Mouse (Mus musculus) liver, embryonic 16.5 days (tissue): Measurements from ENCODE around the gene Gm37240. TPM values are rescaled to one million over a fixed set of nuclear protein-coding genes. Genes with fewer than 3 reads are reported as not detected.

Source experiments
- ATAC-seq: fragments of 200-750 bp; cut with Nextera tagmentation; 2 replicates; pipeline ENCODE4 v1.8.0; 2017; ENCODE audit warnings: low read depth, mild to moderate bottlenecking, moderate number of reproducible peaks, moderate library complexity
- H3K27ac ChIP-seq: fragments of 300-500 bp; sonication (generic); 2 replicates; pipeline ENCODE4 v1.5.1; 2014; ENCODE audit warnings: mild to moderate bottlenecking, low read length
- H3K27me3 ChIP-seq: fragments of 300-500 bp; sonication (generic); 2 replicates; pipeline ENCODE4 v1.6.1; 2014; ENCODE audit warnings: low read depth, low read length, mixed read lengths; ENCODE audit not compliant: control insufficient read depth, insufficient read depth
- H3K36me3 ChIP-seq: fragments of 300-500 bp; sonication (generic); 2 replicates; pipeline ENCODE4 v1.6.1; 2014; ENCODE audit warnings: mild to moderate bottlenecking; ENCODE audit not compliant: control insufficient read depth, insufficient read depth
- H3K4me1 ChIP-seq: fragments of 300-500 bp; sonication (generic); 2 replicates; pipeline ENCODE4 v1.6.1; 2014; ENCODE audit warnings: low read depth, low read length, mixed read lengths; ENCODE audit not compliant: control insufficient read depth
- H3K4me2 ChIP-seq: fragments of 300-500 bp; sonication (generic); 2 replicates; pipeline ENCODE4 v1.6.1; 2014; ENCODE audit warnings: low read depth, low read length, mixed read lengths
- H3K4me3 ChIP-seq: fragments of 300-500 bp; sonication (generic); 2 replicates; pipeline ENCODE4 v1.5.1; 2014; ENCODE audit warnings: low read depth, mild to moderate bottlenecking, low read length
- H3K9ac ChIP-seq: fragments of 300-500 bp; sonication (generic); 2 replicates; pipeline ENCODE4 v1.6.1; 2014; ENCODE audit warnings: low read depth, low read length
- H3K9me3 ChIP-seq: fragments of 300-500 bp; sonication (generic); replicated peaks from 2 replicates; pipeline ENCODE4 v1.6.1; 2016; ENCODE audit warnings: low read length; ENCODE audit not compliant: control insufficient read depth
- whole genome bisulfite sequencing: fragments of 180-500 bp; shearing (Covaris S2); extraction: QIAGEN DNeasy Blood & Tissue Kit; methylation state at CpG from one replicate; pipeline ENCODE4 v1.1.7; 2014; ENCODE audit not compliant: insufficient replicate concordance; 5-methylcytosine and 5-hydroxymethylcytosine counted together
- polyA plus RNA-seq: library from polyadenylated mRNA; unstranded; fragments of >200 nt; fragmentation: Nextera tagmentation; extraction: Ambion mirVana; gene quantifications from 2 replicates; pipeline ENCODE4 v1.2.1, GENCODE M21; 2015

The Gm37240 gene
- polyA plus RNA-seq, 1 experiment from 2014 or later, result 0.65 TPM

GRCm38 (mm10) chr3:84541881-84542280 is 1345.4 kb downstream of the Gm37240 start:
- Histone ChIP-seq H3K9me3 (no peaks in the 10 kb centered on the region), H3K4me3 (no peak overlapping the region), H3K4me2 (no peak overlapping the region), H3K9ac (no peak overlapping the region), H3K36me3 (no peaks in the 10 kb centered on the region), H3K27me3 (no peaks in the 10 kb centered on the region), H3K4me1 (no peaks in the 10 kb centered on the region), H3K27ac (no peak overlapping the region)
- no peak for ATAC-seq
- 63% methylated on average over 1 of the region's 1 CpGs for WGBS

DNA sequence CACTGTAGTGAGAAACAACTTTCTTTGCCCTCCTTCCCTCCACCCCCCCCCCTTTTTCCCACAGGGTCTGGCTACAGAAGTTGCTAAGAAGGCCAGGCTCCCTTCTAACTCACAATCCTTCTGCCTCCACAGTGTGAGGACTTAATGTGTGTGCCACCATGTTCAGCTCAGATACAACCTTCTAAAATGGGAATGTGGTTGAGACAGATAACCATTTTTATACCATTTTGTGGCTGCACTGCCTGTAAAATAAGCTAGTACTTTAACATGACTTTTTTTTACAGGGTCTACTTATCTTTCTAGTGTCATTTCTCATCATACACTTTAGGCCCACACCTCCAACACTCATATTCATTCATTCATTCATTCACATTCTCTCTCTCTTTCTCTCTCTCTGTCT is 1346.7 kb downstream of the Gm37240 start:
- Histone ChIP-seq H3K4me1 (no peaks in the 10 kb centered on the region), H3K9me3 (no peaks in the 10 kb centered on the region), H3K9ac (no peak overlapping the region), H3K4me3 (no peak overlapping the region), H3K36me3 (no peaks in the 10 kb centered on the region), H3K27ac (no peak overlapping the region), H3K4me2 (no peak overlapping the region), H3K27me3 (no peaks in the 10 kb centered on the region)
- ATAC-seq, result no peak

- Histone ChIP-seq H3K4me3 (no peak overlapping the region), H3K9ac (no peak overlapping the region), H3K4me1 (no peaks in the 10 kb centered on the region), H3K4me2 (no peak overlapping the region), H3K27me3 (no peaks in the 10 kb centered on the region), H3K27ac (no peak overlapping the region), H3K9me3 (no peaks in the 10 kb centered on the region), H3K36me3 (no peaks in the 10 kb centered on the region)
- WGBS, result 74% methylated on average over 6 of the region's 6 CpGs
- no peak for ATAC-seq
These were observed 1350.3 kb downstream of the Gm37240 start for GRCm38 (mm10) chr3:84536987-84537386.

DNA sequence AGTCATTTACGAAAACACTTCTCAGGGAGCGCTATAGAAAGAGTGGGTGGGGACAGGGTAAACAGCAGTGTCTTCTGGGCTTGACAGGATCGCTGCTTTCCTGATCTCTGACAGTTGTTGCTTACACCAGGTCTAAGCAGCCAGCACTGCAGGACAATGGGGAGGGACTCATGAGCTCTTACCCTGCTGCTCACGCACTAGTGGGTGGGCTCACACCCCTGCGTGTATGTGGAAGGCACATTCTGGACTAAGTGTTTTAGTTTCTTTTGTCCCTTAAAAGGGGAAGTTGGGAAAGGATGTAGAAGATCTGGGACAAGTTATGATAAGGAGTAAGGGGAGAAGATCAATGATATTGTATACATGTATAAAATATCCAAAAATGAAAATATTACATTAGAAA is 1354.1 kb downstream of the Gm37240 start:
- no peaks in the 10 kb centered on the region for H3K9me3 ChIP-seq
- WGBS, result 53% methylated on average over 5 of the region's 5 CpGs
- no peak for ATAC-seq

DNA sequence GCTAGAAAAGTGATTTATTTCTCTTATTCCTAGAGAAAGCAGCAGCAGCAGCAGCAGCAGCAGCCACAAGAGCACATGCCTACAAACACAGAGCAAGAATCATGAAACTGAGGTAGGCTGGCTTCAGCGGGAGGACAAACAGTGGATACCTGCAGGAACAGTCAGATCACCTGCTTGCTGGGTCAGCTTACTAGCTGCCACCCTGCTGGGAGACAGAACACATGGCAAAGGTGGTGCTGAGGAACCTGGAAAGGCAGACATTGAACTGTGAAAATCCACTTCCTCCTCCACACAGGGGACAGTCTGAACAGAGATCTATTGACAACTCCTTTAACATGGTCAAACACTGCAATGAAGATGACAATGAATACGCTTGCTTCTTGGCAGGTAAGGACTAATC is 1358.3 kb downstream of the Gm37240 start:
- no peak for ATAC-seq
- Histone ChIP-seq H3K27me3 (no peaks in the 10 kb centered on the region), H3K27ac (no peak overlapping the region), H3K4me3 (no peak overlapping the region), H3K36me3 (no peaks in the 10 kb centered on the region), H3K9me3 (no peaks in the 10 kb centered on the region), H3K9ac (no peak overlapping the region), H3K4me2 (no peak overlapping the region), H3K4me1 (no peaks in the 10 kb centered on the region)
- 72% methylated on average over 2 of the region's 2 CpGs for WGBS

More for the DNA sequence above, 1354.1 kb downstream of the Gm37240 start:
- no peak overlapping the region for H3K4me3 ChIP-seq
- H3K9ac ChIP-seq, result no peak overlapping the region
- H3K4me2 ChIP-seq, result no peak overlapping the region
- H3K27me3 ChIP-seq, result no peaks in the 10 kb centered on the region
- H3K36me3 ChIP-seq, result no peaks in the 10 kb centered on the region
- H3K27ac ChIP-seq, result no peak overlapping the region
- H3K4me1 ChIP-seq, result no peaks in the 10 kb centered on the region

DNA sequence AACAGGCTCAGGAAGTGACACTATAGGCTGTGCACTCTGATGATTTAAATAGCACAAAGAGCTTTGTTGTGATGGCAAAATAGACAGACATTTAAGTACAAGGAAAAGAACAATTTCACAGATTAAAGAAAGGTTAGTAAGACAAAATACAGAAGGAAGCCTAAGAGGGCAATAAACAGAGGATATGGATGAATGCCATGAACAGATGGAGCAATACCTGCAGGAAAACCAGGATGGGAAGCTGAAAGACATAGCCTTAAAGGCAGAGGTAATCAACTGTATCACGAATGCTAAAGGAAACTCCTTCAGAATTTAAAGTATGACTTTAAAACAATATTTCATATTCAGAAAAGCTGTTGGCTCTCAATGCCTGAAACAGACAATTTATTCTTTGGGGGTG is 1362.4 kb downstream of the Gm37240 start:
- 56% methylated on average over 1 of the region's 1 CpGs for WGBS
- Histone ChIP-seq H3K4me3 (no peak overlapping the region), H3K4me1 (no peaks in the 10 kb centered on the region), H3K9me3 (no peaks in the 10 kb centered on the region), H3K27me3 (no peaks in the 10 kb centered on the region), H3K27ac (no peak overlapping the region), H3K4me2 (no peak overlapping the region), H3K36me3 (no peaks in the 10 kb centered on the region), H3K9ac (no peak overlapping the region)
- no peak for ATAC-seq

DNA sequence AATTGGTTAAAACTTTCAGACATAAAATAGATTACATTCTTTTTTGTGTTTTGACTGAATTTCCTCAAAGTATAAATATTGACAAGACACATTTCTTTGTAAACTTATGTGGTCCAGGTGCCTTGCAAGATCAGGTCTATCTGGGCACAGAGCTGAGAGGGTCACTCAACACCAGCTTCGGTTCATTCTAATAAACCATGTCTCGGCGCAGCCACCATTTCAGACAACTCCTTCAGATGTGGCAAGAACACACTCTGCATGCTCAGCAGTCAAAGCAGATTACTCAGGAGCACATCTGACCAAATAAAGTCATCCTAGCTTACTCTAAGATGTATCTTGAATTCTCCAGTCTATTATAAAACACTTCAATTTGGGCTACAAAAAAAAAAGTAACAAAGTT is 1371.2 kb downstream of the Gm37240 start:
- 88% methylated on average over 3 of the region's 3 CpGs for WGBS

DNA sequence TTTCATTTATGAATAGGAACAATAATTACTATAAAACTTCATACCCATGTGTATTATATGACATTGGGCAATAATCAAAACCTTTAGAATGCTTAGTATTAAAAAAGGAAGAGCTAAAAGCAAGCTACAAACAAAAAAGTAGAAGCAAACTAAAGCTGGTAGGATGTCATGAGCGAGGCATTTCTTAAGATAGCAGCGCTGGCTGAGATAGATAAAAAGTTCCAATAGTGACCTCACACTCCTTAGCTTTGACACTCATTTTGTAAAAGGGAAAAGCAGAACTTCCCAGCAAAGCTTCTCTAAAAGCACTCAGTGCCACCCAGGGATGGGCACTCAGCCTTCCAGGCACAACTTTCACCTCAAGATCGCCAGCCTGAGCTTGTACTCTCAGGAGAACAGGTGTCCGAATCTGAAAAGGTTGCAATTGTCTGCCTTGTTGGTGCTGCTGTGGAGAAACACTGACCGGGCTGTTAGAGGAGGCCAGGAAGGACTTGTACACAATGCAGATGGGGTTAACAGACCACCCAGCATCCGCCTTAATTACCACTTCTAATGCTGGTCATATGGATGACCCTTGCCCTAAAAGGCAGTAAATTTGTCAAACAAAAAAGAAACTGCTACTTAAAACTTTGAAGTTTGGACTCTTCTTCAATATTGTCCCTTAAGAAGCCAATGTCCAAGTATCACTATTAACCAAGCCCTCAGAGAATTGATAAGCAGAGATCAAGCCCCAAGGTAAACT is 1374.4 kb downstream of the Gm37240 start:
- WGBS, result 52% methylated on average over 6 of the region's 6 CpGs
- Histone ChIP-seq H3K4me2 (no peak overlapping the region), H3K4me1 (peaks cover 7% of the 10 kb centered on the region), H3K27me3 (no peaks in the 10 kb centered on the region), H3K27ac (no peak overlapping the region), H3K36me3 (no peaks in the 10 kb centered on the region), H3K9ac (no peak overlapping the region), H3K4me3 (no peak overlapping the region), H3K9me3 (no peaks in the 10 kb centered on the region)
- no peak for ATAC-seq

More for the DNA sequence above, 1371.2 kb downstream of the Gm37240 start:
- Histone ChIP-seq H3K9ac (no peak overlapping the region), H3K4me1 (peaks cover 7% of the 10 kb centered on the region), H3K4me2 (no peak overlapping the region), H3K9me3 (no peaks in the 10 kb centered on the region), H3K4me3 (no peak overlapping the region), H3K36me3 (no peaks in the 10 kb centered on the region), H3K27ac (no peak overlapping the region), H3K27me3 (no peaks in the 10 kb centered on the region)
- ATAC-seq, result no peak

DNA sequence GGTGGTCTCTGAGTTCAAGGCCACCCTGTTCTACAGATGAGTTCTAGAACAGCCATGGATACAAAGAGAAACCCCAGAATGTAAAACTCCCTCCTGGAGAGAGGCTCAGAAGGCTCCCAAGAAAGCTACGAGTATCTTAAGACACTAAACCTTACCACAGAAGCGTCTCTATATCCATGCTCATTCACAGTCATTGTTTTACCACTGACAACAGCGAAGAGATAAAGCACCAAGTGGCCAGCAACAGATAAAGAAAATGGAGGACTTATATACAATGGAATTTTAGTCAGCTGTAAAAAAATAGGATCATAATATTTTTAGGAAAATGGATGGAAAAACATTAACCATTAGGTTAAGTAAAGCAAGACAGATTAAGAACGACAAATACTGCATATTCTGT is 1382.1 kb downstream of the Gm37240 start:
- H3K4me2 ChIP-seq, result no peak overlapping the region
- H3K9ac ChIP-seq, result no peak overlapping the region
- no peaks in the 10 kb centered on the region for H3K36me3 ChIP-seq
- ATAC-seq, result peak; percentile 16; the same call in 1 of the 2 replicates
- no peaks in the 10 kb centered on the region for H3K9me3 ChIP-seq
- no peak overlapping the region for H3K4me3 ChIP-seq
- H3K4me1 ChIP-seq, result no peaks in the 10 kb centered on the region; the same call in 1 of the 2 replicates
- no peak overlapping the region for H3K27ac ChIP-seq
- 37% methylated on average over 4 of the region's 4 CpGs for WGBS
- H3K27me3 ChIP-seq, result no peaks in the 10 kb centered on the region
